Mouse (Mus musculus): ENCODE data around the gene Twist2.
A peak's percentile ranks its signal among the peaks of the same experiment; 100 is the strongest.

The Twist2 gene

GRCm38 (mm10) chr1:91873572-91874285, 72.5 kb downstream of the Twist2 start:
- DNase-seq (ENCODE audit: low read depth, low spot score), result no peak

GRCm38 (mm10) chr1:91874633-91875032, 73.4 kb downstream of the Twist2 start:
- DNase-seq (ENCODE audit: low read depth, low spot score), result peak; percentile 61

GRCm38 (mm10) chr1:91875042-91875720, 73.9 kb downstream of the Twist2 start:
- no peak for DNase-seq (ENCODE audit: low read depth, low spot score)

- no peak for DNase-seq (ENCODE audit: low read depth, low spot score)
Observed at GRCm38 (mm10) chr1:91878696-91879095, 77.4 kb downstream of the Twist2 start.

- no peak for DNase-seq (ENCODE audit: low read depth, low spot score)
Observed at GRCm38 (mm10) chr1:91880156-91880555, 78.9 kb downstream of the Twist2 start.

GRCm38 (mm10) chr1:91880899-91881298, 79.6 kb downstream of the Twist2 start:
- no peak for DNase-seq (ENCODE audit: low read depth, low spot score)

- no peak for DNase-seq (ENCODE audit: low read depth, low spot score)
Observed at GRCm38 (mm10) chr1:91883115-91883514, 81.9 kb downstream of the Twist2 start.

GRCm38 (mm10) chr1:91893598-91893997, 92.3 kb downstream of the Twist2 start:
- DNase-seq (ENCODE audit: low read depth, low spot score), result no peak

- no peak for DNase-seq (ENCODE audit: low read depth, low spot score)
Observed at GRCm38 (mm10) chr1:91894286-91894685, 93.0 kb downstream of the Twist2 start.

- DNase-seq (ENCODE audit: low read depth, low spot score), result no peak
Observed at GRCm38 (mm10) chr1:91897078-91897477, 95.8 kb downstream of the Twist2 start.

All from skeletal muscle tissue, adult 2 months (tissue).